Mouse (Mus musculus): ENCODE results near the gene Dennd2a.
A peak's percentile ranks its signal among the peaks of the same experiment; 100 is the strongest.

The Dennd2a gene

GRCm38 (mm10) chr6:39557723-39558261, at the start of gene Dennd2a:
TSS of gene Dennd2a (minus strand) at chr6:39557867.
- no peak for DNase-seq (ENCODE audit: low read depth, low spot score)

DNA sequence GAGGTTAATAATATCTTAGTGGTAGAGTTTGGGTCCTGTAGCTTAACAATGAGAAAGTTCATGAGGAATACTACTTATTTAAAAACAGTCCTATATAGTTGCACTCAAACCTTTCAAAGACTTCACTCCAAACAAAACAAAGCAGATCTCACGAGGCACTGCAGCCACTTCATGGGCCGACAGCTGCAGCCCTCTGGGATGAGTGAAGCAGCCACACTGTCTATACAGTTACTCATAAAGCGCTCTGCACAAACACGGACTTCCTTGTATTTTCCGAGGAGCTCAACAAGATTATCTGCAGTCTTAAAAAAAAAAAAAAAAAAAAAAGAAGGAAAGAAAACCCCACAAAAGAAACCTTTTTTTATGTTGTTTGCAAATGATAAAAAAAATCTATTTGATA, 49.7 kb upstream of the Dennd2a start:
- no peak for DNase-seq (ENCODE audit: low read depth, low spot score)

DNA sequence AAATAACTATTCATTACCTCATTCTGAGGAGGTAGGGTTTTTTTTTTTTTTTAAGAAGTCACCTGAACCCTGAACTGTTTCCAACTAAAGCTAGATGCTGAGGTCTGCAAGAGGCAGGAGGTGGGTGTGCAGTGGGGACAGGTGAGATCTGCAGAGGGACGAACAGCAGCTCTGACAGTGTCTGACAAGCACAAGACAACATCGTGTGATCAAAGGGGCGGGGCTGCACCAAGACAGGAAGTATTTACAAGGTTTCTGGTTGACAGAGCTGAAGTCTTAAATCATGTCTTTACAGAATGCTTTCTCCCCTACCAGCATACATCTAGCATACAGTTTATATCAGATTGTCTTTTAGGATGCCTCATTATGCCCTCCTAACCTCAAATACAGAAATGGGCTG, 49.2 kb upstream of the Dennd2a start:
- DNase-seq (ENCODE audit: low read depth, low spot score) = no peak

GRCm38 (mm10) chr6:39606056-39606455, 48.4 kb upstream of the Dennd2a start:
- DNase-seq (ENCODE audit: low read depth, low spot score) = no peak

GRCm38 (mm10) chr6:39604565-39604964, 46.9 kb upstream of the Dennd2a start:
- no peak for DNase-seq (ENCODE audit: low read depth, low spot score)

- no peak for DNase-seq (ENCODE audit: low read depth, low spot score)
Measured at GRCm38 (mm10) chr6:39601828-39602227, 44.2 kb upstream of the Dennd2a start.

- no peak for DNase-seq (ENCODE audit: low read depth, low spot score)
Measured at GRCm38 (mm10) chr6:39600851-39601250, 43.2 kb upstream of the Dennd2a start.

GRCm38 (mm10) chr6:39592401-39593214, 34.9 kb upstream of the Dennd2a start, which contains the start of gene Ndufb2:
TSS of gene Ndufb2 (plus strand) at chr6:39592574.
- peak; percentile 85 for DNase-seq (ENCODE audit: low read depth, low spot score)

DNA sequence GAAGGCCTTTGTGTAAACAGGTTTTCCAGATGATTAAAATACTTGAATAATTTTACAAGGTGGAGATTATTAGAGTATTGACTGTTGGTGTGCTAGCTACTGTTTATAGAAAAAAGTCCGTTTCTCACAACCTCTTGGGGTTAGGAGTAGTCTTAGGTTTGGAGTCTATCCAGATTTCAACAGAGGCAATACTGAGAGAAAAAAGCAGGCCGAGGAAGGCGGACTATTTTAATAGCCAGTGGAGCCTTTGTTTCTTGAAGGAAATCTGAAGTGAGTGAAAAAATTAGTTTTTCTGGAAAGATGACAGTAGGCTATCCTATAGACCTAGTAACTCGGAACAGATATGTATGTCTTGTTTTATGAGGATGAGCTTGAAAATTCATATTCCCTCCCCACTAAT, 33.8 kb upstream of the Dennd2a start:
- DNase-seq (ENCODE audit: low read depth, low spot score) = no peak

DNA sequence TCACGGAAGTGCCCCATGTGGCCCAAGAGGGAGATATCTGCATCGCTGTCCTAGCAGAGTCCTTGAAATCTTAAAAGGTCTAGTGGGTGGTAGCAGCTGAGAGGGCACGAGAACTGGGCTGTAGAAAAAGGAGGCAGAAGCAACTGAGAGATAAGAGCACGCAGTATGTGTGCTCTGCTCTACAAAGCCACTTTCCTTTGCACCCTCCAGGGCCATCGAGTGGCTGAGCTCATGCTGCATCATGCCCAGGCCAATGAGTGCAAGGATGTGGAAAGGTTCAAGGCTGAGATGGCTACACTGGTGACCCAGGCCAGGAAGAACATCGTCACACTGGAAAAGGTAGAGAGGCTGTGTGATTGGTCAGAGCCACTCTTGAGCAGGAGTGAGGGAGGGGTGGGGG, 27.9 kb upstream of the Dennd2a start, which contains the start of gene Gm42420:
Gene Gm42420, plus strand, starts transcription at position 237 of the 400 bp plus-strand sequence.
- no peak for DNase-seq (ENCODE audit: low read depth, low spot score)

DNA sequence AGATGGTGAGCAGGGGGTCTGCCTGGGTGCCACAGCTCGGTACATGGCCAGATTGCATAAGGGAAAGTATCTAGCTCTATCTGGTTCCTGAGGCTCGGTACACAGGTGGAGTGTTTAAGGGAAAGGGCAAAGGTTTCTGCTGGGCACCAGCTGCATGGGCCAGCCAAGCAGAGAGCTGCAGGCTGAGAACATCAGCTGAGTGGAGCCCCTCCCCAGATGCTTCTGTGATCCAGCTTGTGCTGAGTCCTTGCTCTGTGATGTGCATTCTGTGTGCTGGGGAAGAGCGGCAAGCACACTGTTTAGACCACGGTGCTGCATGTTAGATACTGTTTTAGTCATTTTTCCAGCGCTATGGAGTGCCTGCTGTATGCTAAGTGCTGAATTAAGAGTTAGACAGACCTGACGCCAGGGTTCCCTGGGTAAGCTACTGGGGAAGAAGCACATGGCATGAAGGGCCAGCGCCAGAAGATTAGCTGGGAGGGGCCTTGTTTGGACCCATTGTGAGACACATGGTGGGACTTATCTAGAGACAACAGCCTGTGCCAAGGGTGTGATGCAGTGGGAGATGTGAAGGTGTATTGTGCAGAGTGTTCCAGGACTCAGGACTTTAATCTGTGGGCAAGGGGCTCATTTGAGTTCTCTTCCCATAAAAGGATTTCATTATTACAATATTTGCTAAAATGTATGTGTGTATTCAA, 23.6 kb upstream of the Dennd2a start:
- no peak for DNase-seq (ENCODE audit: low read depth, low spot score)

DNA sequence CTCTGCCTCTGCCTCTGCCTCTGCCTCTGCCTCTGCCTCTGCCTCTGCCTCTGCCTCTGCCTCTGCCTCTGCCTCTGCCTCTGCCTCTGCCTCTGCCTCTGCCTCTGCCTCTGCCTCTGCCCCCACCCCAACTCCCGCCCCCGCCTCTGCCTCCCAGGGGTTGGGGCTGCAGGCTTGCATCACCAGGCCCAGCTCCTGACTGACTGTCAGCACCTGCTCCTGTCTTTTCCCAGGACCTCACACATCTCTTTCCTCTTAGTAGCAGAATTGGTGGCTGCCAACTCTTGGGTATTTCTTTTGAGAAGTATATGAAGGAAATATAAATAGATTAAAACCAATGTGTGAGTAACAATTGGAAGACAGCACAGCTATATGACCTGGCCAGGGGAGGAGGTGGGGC, 22.9 kb upstream of the Dennd2a start:
- DNase-seq (ENCODE audit: low read depth, low spot score) = no peak

DNA sequence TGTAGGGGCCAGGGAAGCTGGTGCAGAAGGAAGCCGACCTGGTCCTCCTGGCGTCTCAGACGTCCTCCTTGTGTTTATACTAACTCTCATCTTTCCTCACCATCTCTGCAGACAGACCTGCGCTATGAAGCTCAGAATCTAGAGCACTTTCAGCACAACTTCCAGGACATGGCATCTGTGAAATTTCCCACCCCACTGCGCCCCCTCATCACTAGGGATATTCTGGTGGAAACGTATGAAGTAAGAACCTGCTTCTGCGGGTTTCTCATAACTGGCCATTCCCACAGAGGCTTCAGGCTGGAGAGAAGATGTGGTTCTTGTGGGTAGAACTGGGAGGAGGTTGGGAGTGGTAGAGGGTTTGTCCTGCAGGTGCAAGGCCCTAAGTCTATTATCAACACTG, 21.9 kb upstream of the Dennd2a start:
- no peak for DNase-seq (ENCODE audit: low read depth, low spot score)

DNA sequence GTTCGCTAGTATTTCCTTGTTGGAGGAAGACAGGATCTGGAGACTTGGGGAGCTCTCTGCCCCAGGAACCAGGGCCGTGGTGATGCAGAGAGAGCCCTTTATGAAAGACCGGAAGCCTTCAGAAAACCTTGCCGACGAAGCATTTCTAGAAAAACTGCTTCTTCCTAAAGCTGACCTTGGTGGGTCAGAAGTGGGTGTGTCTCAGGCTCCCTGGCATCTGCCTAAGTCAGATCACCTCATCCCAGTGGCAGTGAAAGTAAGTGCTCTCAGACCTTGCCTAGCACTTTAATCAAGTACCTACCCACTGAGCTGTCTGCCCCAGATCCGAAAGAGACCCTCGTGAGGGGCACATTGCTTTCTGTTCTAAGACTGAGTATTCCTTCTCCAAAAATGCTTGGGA, 17.3 kb upstream of the Dennd2a start:
- DNase-seq (ENCODE audit: low read depth, low spot score) = no peak

DNA sequence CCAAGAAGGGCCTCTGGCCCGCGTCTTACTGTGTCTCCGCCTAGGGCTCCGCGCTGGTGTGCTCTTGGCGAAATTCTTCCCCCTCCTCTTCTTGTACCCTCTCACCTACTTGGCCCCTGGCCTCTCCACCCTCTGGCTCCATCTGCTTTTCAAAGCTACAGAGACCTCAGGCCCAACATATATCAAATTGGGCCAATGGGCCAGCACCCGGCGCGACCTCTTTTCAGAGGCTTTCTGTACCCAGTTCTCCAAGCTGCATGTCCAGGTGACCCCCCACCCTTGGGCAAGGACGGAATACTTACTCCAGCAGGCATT, 16.8 kb upstream of the Dennd2a start:
- no peak for DNase-seq (ENCODE audit: low read depth, low spot score)

GRCm38 (mm10) chr6:39573791-39574554, 16.3 kb upstream of the Dennd2a start, which contains the start of gene Adck2:
TSS of gene Adck2 (plus strand) at chr6:39573873.
- peak; percentile 52 for DNase-seq (ENCODE audit: low read depth, low spot score)

- DNase-seq (ENCODE audit: low read depth, low spot score) = no peak
Measured at GRCm38 (mm10) chr6:39570426-39570825, 12.8 kb upstream of the Dennd2a start.

- no peak for DNase-seq (ENCODE audit: low read depth, low spot score)
Measured at GRCm38 (mm10) chr6:39567528-39567927, 9.9 kb upstream of the Dennd2a start.

GRCm38 (mm10) chr6:39562166-39563015, 4.7 kb upstream of the Dennd2a start:
- DNase-seq (ENCODE audit: low read depth, low spot score) = peak; percentile 63

DNA sequence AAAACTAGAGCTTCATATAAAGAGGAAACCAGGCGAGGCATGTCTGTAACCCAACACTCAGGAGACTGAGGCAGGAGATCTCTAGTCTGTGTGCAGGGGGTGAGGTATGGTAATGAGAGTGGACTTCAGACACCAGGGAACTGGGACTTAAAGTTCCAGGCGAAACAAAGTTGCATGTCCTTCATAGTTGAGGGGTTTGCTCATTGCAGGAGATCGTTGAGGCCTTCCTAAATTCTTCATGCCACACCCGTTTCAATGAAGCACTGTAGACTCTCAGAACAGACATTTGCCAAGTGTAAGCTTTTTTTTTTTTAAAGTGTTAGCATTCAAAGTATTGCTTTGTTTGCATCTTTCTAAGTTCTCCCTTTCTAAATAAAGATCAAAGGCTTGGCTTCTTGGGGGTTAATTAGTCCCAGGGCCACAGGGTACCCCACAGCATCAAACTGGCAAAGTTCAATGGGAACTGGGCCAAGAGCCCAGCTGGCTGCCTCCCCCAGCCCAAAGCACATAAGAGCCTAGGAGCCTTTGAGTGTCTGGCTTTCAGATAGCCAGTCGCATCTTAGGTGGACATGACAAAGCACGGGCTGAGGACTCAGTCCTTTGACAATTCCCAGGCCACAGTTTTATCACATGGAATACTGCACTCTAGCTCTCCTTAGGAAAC, 1.7 kb upstream of the Dennd2a start:
- no peak for DNase-seq (ENCODE audit: low read depth, low spot score)
